Mouse (Mus musculus): ENCODE data around the gene Gm10945. TPM values are rescaled to one million over a fixed set of nuclear protein-coding genes. Genes with fewer than 3 reads are reported as not detected.
A peak's percentile ranks its signal among the peaks of the same experiment; 100 is the strongest.

Gene Gm10945
- not detected in 2 replicates for polyA plus RNA-seq (2014; fragmentation: Nextera tagmentation; extraction: Ambion mirVana)

- H3K4me3 ChIP-seq (ENCODE audit: low read depth, low read length), result no peak within 1 kb of the TSS
- no peaks in the 10 kb centered on the region for H3K36me3 ChIP-seq (ENCODE audit: control insufficient read depth, insufficient read depth, low read length)
- no peak within 1 kb of the TSS for H3K27ac ChIP-seq (ENCODE audit: low read depth, low read length)
- no peak within 1 kb of the TSS for H3K4me2 ChIP-seq
- DNase-seq (ENCODE audit: low spot score), result no peak
- H3K9ac ChIP-seq (ENCODE audit: low read depth, low read length), result no peak within 1 kb of the TSS
- no peak for ATAC-seq (replicated peaks; ENCODE audit: low FRiP score)
- WGBS, result 90% methylated on average over 2 of the region's 2 CpGs
- no peaks in the 10 kb centered on the region for H3K27me3 ChIP-seq (replicated peaks; ENCODE audit: control insufficient read depth, insufficient read depth, low read length)
- H3K4me1 ChIP-seq (replicated peaks; ENCODE audit: control insufficient read depth, insufficient read depth, low read length), result no peaks in the 10 kb centered on the region
- H3K9me3 ChIP-seq (ENCODE audit: control insufficient read depth, low read length), result no peaks in the 10 kb centered on the region
Measured at GRCm38 (mm10) chr10:6761287-6761811, at the start of gene Gm10945. Gene Gm10945 (minus strand): TSS chr10:6761761.

GRCm38 (mm10) chr10:6790226-6790625 is 28.7 kb upstream of the Gm10945 start:
- Histone ChIP-seq H3K4me2 (no peak overlapping the region), H3K9ac (ENCODE audit: low read depth, low read length) (no peak overlapping the region), H3K27ac (ENCODE audit: low read depth, low read length) (no peak overlapping the region), H3K27me3 (replicated peaks; ENCODE audit: control insufficient read depth, insufficient read depth, low read length) (no peaks in the 10 kb centered on the region), H3K36me3 (ENCODE audit: control insufficient read depth, insufficient read depth, low read length) (no peaks in the 10 kb centered on the region), H3K4me3 (ENCODE audit: low read depth, low read length) (no peak overlapping the region), H3K9me3 (ENCODE audit: control insufficient read depth, low read length) (no peaks in the 10 kb centered on the region), H3K4me1 (replicated peaks; ENCODE audit: control insufficient read depth, insufficient read depth, low read length) (no peaks in the 10 kb centered on the region)
- ATAC-seq (replicated peaks; ENCODE audit: low FRiP score), result no peak
- no peak for DNase-seq (ENCODE audit: low spot score)

GRCm38 (mm10) chr10:6788517-6789237 is 27.1 kb upstream of the Gm10945 start:
- H3K4me3 ChIP-seq (ENCODE audit: low read depth, low read length), result no peak overlapping the region
- 6% methylated on average over 25 of the region's 25 CpGs for WGBS
- no peaks in the 10 kb centered on the region for H3K36me3 ChIP-seq (ENCODE audit: control insufficient read depth, insufficient read depth, low read length)
- H3K4me1 ChIP-seq (replicated peaks; ENCODE audit: control insufficient read depth, insufficient read depth, low read length), result no peaks in the 10 kb centered on the region
- no peak overlapping the region for H3K27ac ChIP-seq (ENCODE audit: low read depth, low read length)
- H3K9me3 ChIP-seq (ENCODE audit: control insufficient read depth, low read length), result no peaks in the 10 kb centered on the region
- DNase-seq (ENCODE audit: low spot score) (peak; percentile 46), ATAC-seq (replicated peaks; ENCODE audit: low FRiP score) (0 out of 2 replicates have a peak, but pooled peaks have one; percentile 53)
- H3K9ac ChIP-seq (ENCODE audit: low read depth, low read length), result no peak overlapping the region
- H3K4me2 ChIP-seq, result no peak overlapping the region
- no peaks in the 10 kb centered on the region for H3K27me3 ChIP-seq (replicated peaks; ENCODE audit: control insufficient read depth, insufficient read depth, low read length)

DNA sequence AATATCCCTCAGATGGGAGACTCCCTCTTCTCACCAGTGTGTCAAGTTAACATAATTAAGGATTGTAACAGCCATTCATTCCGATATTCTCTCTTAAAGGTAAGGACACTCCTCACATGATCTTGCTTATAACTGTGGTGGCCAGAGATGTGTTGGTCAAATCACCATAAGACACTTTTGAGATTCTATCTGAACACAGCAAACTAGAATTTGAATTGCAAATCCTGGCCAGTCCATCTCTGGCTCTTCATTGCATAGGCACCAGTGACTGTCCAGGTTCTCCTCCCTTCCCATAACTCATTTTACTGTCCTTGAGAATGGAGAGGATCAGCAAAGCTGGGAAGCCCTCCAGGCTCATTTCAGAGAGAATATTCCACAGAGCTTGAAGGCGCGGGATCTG is 3.4 kb downstream of the Gm10945 start, which contains the start of gene Oprm1:
Oprm1 (plus strand) TSS at position 301 of the 400 bp plus-strand sequence.
- no peaks in the 10 kb centered on the region for H3K9me3 ChIP-seq (ENCODE audit: control insufficient read depth, low read length)
- H3K36me3 ChIP-seq (ENCODE audit: control insufficient read depth, insufficient read depth, low read length), result no peaks in the 10 kb centered on the region
- H3K4me2 ChIP-seq, result no peak within 1 kb of the TSS
- no peak within 1 kb of the TSS for H3K27ac ChIP-seq (ENCODE audit: low read depth, low read length)
- H3K9ac ChIP-seq (ENCODE audit: low read depth, low read length), result no peak within 1 kb of the TSS
- no peak for ATAC-seq (replicated peaks; ENCODE audit: low FRiP score)
- no peak for DNase-seq (ENCODE audit: low spot score)
- 83% methylated on average over 3 of the region's 3 CpGs for WGBS
- H3K4me1 ChIP-seq (replicated peaks; ENCODE audit: control insufficient read depth, insufficient read depth, low read length), result no peaks in the 10 kb centered on the region
- H3K27me3 ChIP-seq (replicated peaks; ENCODE audit: control insufficient read depth, insufficient read depth, low read length), result no peaks in the 10 kb centered on the region
- H3K4me3 ChIP-seq (ENCODE audit: low read depth, low read length), result no peak within 1 kb of the TSS

GRCm38 (mm10) chr10:6753375-6753774 is 8.2 kb downstream of the Gm10945 start:
- Histone ChIP-seq H3K27me3 (replicated peaks; ENCODE audit: control insufficient read depth, insufficient read depth, low read length) (no peaks in the 10 kb centered on the region), H3K27ac (ENCODE audit: low read depth, low read length) (no peak overlapping the region), H3K36me3 (ENCODE audit: control insufficient read depth, insufficient read depth, low read length) (no peaks in the 10 kb centered on the region), H3K4me3 (ENCODE audit: low read depth, low read length) (no peak overlapping the region), H3K4me2 (no peak overlapping the region), H3K9ac (ENCODE audit: low read depth, low read length) (no peak overlapping the region), H3K4me1 (replicated peaks; ENCODE audit: control insufficient read depth, insufficient read depth, low read length) (no peaks in the 10 kb centered on the region), H3K9me3 (ENCODE audit: control insufficient read depth, low read length) (no peaks in the 10 kb centered on the region)
- ATAC-seq (replicated peaks; ENCODE audit: low FRiP score), result no peak
- no peak for DNase-seq (ENCODE audit: low spot score)
- WGBS, result 78% methylated on average over 5 of the region's 5 CpGs

- no peaks in the 10 kb centered on the region for H3K27me3 ChIP-seq (replicated peaks; ENCODE audit: control insufficient read depth, insufficient read depth, low read length)
- no peak overlapping the region for H3K4me2 ChIP-seq
- no peaks in the 10 kb centered on the region for H3K4me1 ChIP-seq (replicated peaks; ENCODE audit: control insufficient read depth, insufficient read depth, low read length)
- no peak for ATAC-seq (replicated peaks; ENCODE audit: low FRiP score)
- DNase-seq (ENCODE audit: low spot score), result no peak
- no peaks in the 10 kb centered on the region for H3K9me3 ChIP-seq (ENCODE audit: control insufficient read depth, low read length)
- no peak overlapping the region for H3K4me3 ChIP-seq (ENCODE audit: low read depth, low read length)
- H3K27ac ChIP-seq (ENCODE audit: low read depth, low read length), result no peak overlapping the region
- H3K36me3 ChIP-seq (ENCODE audit: control insufficient read depth, insufficient read depth, low read length), result no peaks in the 10 kb centered on the region
- H3K9ac ChIP-seq (ENCODE audit: low read depth, low read length), result no peak overlapping the region
- 86% methylated on average over 3 of the region's 3 CpGs for WGBS
Measured at GRCm38 (mm10) chr10:6728469-6728868, 33.1 kb downstream of the Gm10945 start.

DNA sequence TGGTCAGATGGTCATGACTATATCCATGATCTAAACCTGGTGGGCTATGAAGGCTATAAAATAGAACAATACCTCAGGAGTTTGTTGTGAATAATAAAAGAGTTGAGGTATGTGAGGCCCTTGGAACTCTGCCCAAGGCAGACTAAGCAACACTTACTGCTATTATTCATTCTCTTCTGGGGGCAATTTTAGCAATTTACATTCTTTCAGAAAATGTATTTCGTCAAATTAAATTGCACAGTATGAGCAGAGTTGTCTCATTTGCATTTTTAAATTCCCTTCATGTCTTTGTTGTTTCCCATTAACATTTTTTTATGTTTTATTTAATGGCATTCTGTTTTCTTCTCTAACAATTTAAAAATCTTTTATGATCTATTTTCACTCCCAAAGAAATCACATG is 37.8 kb downstream of the Gm10945 start:
- Histone ChIP-seq H3K4me2 (no peak overlapping the region), H3K4me1 (replicated peaks; ENCODE audit: control insufficient read depth, insufficient read depth, low read length) (no peaks in the 10 kb centered on the region), H3K27ac (ENCODE audit: low read depth, low read length) (no peak overlapping the region), H3K36me3 (ENCODE audit: control insufficient read depth, insufficient read depth, low read length) (no peaks in the 10 kb centered on the region), H3K27me3 (replicated peaks; ENCODE audit: control insufficient read depth, insufficient read depth, low read length) (no peaks in the 10 kb centered on the region), H3K4me3 (ENCODE audit: low read depth, low read length) (no peak overlapping the region), H3K9ac (ENCODE audit: low read depth, low read length) (no peak overlapping the region), H3K9me3 (ENCODE audit: control insufficient read depth, low read length) (no peaks in the 10 kb centered on the region)
- no peak for ATAC-seq (replicated peaks; ENCODE audit: low FRiP score)
- 73% methylated on average over 1 of the region's 1 CpGs for WGBS
- DNase-seq (ENCODE audit: low spot score), result no peak

- no peaks in the 10 kb centered on the region for H3K36me3 ChIP-seq (ENCODE audit: control insufficient read depth, insufficient read depth, low read length)
- H3K4me3 ChIP-seq (ENCODE audit: low read depth, low read length), result no peak overlapping the region
- H3K4me1 ChIP-seq (replicated peaks; ENCODE audit: control insufficient read depth, insufficient read depth, low read length), result no peaks in the 10 kb centered on the region
- H3K9ac ChIP-seq (ENCODE audit: low read depth, low read length), result no peak overlapping the region
- ATAC-seq (replicated peaks; ENCODE audit: low FRiP score), result no peak
- H3K27me3 ChIP-seq (replicated peaks; ENCODE audit: control insufficient read depth, insufficient read depth, low read length), result no peaks in the 10 kb centered on the region
- WGBS, result 30% methylated on average over 4 of the region's 4 CpGs
- no peak for DNase-seq (ENCODE audit: low spot score)
- H3K4me2 ChIP-seq, result no peak overlapping the region
- H3K9me3 ChIP-seq (ENCODE audit: control insufficient read depth, low read length), result no peaks in the 10 kb centered on the region
- H3K27ac ChIP-seq (ENCODE audit: low read depth, low read length), result no peak overlapping the region
Measured at GRCm38 (mm10) chr10:6717181-6717948, 44.2 kb downstream of the Gm10945 start.
